Mouse (Mus musculus) olfactory bulb, adult 2 months (tissue): Measurements from ENCODE around the gene Chst14. TPM values are rescaled to one million over a fixed set of nuclear protein-coding genes. Genes with fewer than 3 reads are reported as not detected.
A peak's percentile ranks its signal among the peaks of the same experiment; 100 is the strongest.

Experiments
- H3K27ac ChIP-seq: fragments of 200-500 bp; 2 replicates; pipeline ENCODE4 v1.5.1; 2012; ENCODE audit warnings: low read depth, low read length; ENCODE audit not compliant: insufficient read depth
- H3K4me1 ChIP-seq: fragments of 200-500 bp; 2 replicates; pipeline ENCODE4 v1.6.1; 2012; ENCODE audit warnings: low read length; ENCODE audit not compliant: control insufficient read depth, insufficient read depth
- H3K4me3 ChIP-seq: fragments of 200-500 bp; 2 replicates; pipeline ENCODE4 v1.5.1; 2012; ENCODE audit warnings: mild to moderate bottlenecking, low read depth, low read length, moderate library complexity; ENCODE audit not compliant: insufficient read depth
- CTCF ChIP-seq: fragments of 200-500 bp; IDR thresholded peaks from 2 replicates; pipeline ENCODE4 v1.5.1; 2012; ENCODE audit warnings: low read depth, mild to moderate bottlenecking, low read length, moderate library complexity; ENCODE audit not compliant: insufficient read depth
- POLR2A ChIP-seq: fragments of 200-500 bp; IDR thresholded peaks from 2 replicates; pipeline ENCODE4 v1.6.1; 2012; ENCODE audit warnings: mild to moderate bottlenecking, low read depth, low read length, moderate library complexity; ENCODE audit not compliant: insufficient read depth
- WGBS: fragments of 180-500 bp; shearing (Covaris S2); methylation state at CpG from one replicate; pipeline ENCODE4 v1.1.7; 2018; 5-methylcytosine and 5-hydroxymethylcytosine counted together
- polyA plus RNA-seq: library from polyadenylated mRNA; stranded (reverse); fragments of >200 nt; gene quantifications from 2 replicates; pipeline ENCODE4 v1.2.4, GENCODE M21; 2012; ENCODE audit warnings: low replicate concordance; ENCODE audit not compliant: missing spikeins, insufficient read depth, insufficient read length

Gene Chst14
- polyA plus RNA-seq, 1 experiment, result not detected

DNA sequence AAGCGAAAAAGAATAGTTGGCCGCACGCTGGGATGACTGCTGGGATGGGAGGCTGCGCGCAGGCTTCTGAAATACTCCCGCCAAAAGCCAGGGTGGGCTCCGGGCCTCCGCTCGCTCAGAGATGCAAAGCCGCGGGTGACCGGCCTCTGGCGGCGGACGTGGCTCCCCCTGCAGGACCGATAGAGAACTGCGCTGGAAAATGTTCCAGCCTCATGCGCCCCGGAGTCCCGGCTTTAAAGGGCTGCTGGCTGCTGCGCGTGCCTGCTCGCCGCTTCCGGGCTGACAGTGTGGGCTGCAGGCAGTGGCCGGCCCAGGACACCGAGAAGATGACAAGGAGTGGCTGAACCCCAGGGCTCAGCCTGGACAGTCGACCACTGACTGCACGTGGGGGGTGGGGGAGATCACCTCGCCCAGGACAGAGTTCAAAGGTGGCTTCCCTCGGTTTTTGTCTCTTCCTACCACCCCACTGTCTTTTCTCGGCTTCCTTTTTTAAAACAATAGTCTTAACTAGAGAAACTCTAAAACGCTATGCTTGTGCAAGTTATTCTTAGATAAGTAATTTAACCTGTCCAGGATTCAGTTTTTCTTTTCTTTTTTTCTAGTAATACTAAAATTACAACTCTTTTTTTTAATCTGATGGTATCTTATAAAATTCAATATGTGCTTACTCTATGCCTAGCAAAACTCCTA lies 46.5 kb downstream of the Chst14 start:
- Histone ChIP-seq H3K4me3 (peak overlapping the region; percentile 47), H3K4me1 (peaks cover 17% of the 10 kb centered on the region)
- WGBS, result under 1% methylated on average over 33 of the region's 33 CpGs

DNA sequence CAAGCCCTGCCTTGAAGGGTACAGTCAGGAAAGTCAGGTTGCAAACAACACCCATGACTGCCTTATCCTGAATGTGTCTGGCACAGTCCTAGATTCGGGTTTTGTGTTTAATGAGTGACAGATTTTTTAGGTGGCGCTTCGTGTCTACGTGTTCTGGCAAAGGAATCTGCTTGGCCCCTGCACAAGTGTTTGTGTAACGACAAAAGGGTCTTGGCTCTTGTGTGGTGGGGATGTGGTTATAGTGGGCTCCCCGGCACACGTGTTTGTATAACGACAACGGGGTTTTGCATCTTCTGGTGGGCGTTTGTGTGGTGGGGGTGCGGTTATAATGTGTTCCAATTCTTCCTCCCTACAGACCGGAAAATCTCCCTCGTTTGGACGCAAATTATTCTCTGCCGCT lies 49.6 kb downstream of the Chst14 start:
- WGBS, result 2% methylated on average over 15 of the region's 15 CpGs
- Histone ChIP-seq H3K4me1 (peaks cover 17% of the 10 kb centered on the region), H3K4me3 (peak overlapping the region; percentile 64), H3K27ac (peak overlapping the region; percentile 78)
- TF ChIP-seq CTCF (no peak), POLR2A (no peak)

More for the DNA sequence above, 46.5 kb downstream of the Chst14 start:
- TF ChIP-seq POLR2A (no peak), CTCF (peak; percentile 88)
- no peak overlapping the region for H3K27ac ChIP-seq

DNA sequence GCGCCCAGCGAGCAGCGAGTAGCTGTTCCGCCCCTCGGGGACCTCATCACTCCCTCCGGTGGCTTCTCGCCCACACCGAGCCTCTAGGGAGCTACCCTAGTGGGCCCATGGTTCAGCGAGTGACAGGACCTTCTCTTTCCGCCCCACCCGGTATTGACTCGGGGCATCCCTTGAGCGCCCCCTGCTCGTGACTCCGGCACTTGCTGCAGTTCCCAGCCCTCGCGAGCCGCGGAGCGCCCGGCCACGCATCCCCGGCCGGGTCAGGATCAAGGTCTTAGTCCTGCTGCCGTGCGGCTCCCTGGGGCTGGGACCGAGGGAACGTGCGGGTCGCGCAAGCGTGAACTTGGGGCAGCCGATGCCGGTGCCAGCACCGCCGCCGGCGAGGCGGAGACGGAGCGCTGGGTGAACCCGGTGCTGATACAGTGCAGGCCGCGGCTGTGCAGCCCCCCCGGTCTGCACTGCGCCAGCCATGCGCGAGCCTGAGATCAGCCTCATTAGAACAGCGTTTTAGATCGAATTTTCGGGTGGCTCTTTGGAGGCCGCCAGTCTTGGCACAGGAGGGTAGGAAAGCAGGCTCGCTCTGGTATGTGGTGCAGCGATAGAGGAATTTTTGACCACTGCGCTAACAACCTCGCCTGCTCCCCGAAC lies 50.1 kb downstream of the Chst14 start:
- TF ChIP-seq CTCF, result peak; percentile 81
- peak; percentile 61 for TF ChIP-seq POLR2A
- 3% methylated on average over 57 of the region's 57 CpGs for WGBS

DNA sequence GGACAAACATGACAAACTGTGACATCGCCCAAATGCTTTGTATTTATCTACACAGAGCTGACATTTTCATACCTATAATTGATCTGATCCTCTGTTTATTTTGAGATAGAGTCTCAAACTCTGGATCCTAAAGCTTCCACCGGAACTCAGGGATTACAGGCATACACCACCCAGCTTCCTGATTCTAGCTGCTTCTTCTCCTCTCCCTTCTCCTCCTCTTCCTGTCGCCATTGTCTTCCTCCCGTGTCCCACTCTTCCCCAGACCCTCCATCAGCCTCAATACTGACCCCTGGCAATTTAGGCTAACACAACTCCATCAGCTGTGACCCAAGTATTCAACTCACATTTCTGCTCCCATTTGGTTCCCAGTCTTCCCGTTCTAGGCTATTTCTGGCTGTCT lies 50.6 kb downstream of the Chst14 start:
- TF ChIP-seq POLR2A (no peak), CTCF (no peak)
- 40% methylated on average over 5 of the region's 5 CpGs for WGBS
- peak overlapping the region; percentile 78 for H3K27ac ChIP-seq
- H3K4me3 ChIP-seq, result peak overlapping the region; percentile 64; the same call in 1 of the 2 replicates
- H3K4me1 ChIP-seq, result peaks cover 17% of the 10 kb centered on the region

More for the DNA sequence above, 50.1 kb downstream of the Chst14 start:
- peak overlapping the region; percentile 78 for H3K27ac ChIP-seq
- peak overlapping the region; percentile 64 for H3K4me3 ChIP-seq
- peaks cover 17% of the 10 kb centered on the region for H3K4me1 ChIP-seq

DNA sequence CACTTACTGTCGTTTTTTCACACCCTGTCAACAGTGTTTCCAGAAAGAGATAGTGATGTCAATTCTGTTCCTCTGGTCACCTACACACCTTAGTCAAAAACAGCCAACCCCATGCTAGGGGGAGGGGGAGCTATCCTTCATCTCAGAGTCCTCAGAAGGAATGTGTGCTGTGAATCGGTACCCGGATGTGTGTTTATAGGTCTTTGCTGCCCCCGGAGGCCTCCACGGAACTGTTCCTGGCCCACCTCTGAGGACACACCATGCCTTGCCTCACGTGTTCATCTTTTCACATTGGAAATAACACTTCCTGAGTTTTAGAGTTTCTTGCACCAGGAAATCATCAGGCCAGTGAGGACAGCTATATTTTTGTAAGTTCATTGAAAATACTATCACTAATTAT lies 51.8 kb downstream of the Chst14 start:
- WGBS, result 60% methylated on average over 6 of the region's 6 CpGs

More for the DNA sequence above, 51.8 kb downstream of the Chst14 start:
- no peak overlapping the region for H3K27ac ChIP-seq
- H3K4me3 ChIP-seq, result no peak overlapping the region
- peaks cover 15% of the 10 kb centered on the region for H3K4me1 ChIP-seq
- TF ChIP-seq POLR2A (no peak), CTCF (no peak)

Other genes with a start within 250 kb of the Chst14 start
- gene Ankrd63, start 222.5 kb upstream of the Chst14 start, polyA plus RNA-seq, result not detected in 2 replicates
- gene Plcb2, start 198.1 kb upstream of the Chst14 start, polyA plus RNA-seq, result not detected in 2 replicates
- gene Inafm2, start 180.7 kb upstream of the Chst14 start, polyA plus RNA-seq, result not detected in 2 replicates
- not detected in 2 replicates for gene Ccdc9b, start 163.8 kb upstream of the Chst14 start, polyA plus RNA-seq
- not detected in 2 replicates for gene Phgr1, start 153.7 kb upstream of the Chst14 start, polyA plus RNA-seq
- 69.0 TPM in 1 of 2 replicates, not detected in the other for gene Disp2, start 146.8 kb upstream of the Chst14 start, polyA plus RNA-seq
- gene Knstrn, start 112.5 kb upstream of the Chst14 start, polyA plus RNA-seq, result not detected in 2 replicates
- 83.0 TPM in 1 of 2 replicates, not detected in the other for gene Ivd, start 64.5 kb upstream of the Chst14 start, polyA plus RNA-seq
- gene Bahd1, start 26.1 kb upstream of the Chst14 start, polyA plus RNA-seq, result not detected in 2 replicates
- not detected in 2 replicates for gene Ccdc32, start 102.9 kb downstream of the Chst14 start, polyA plus RNA-seq
- not detected in 2 replicates for gene Rpusd2, start 108.3 kb downstream of the Chst14 start, polyA plus RNA-seq
- not detected in 2 replicates for gene Knl1, start 120.6 kb downstream of the Chst14 start, polyA plus RNA-seq
- not detected in 2 replicates for gene Rad51, start 186.3 kb downstream of the Chst14 start, polyA plus RNA-seq
- not detected in 2 replicates for gene Rmdn3, start 230.5 kb downstream of the Chst14 start, polyA plus RNA-seq
- gene Gchfr, start 241.3 kb downstream of the Chst14 start, polyA plus RNA-seq, result not detected in 2 replicates
- gene Gm14137, start 248.0 kb downstream of the Chst14 start, polyA plus RNA-seq, result not detected in 2 replicates